Mouse (Mus musculus): ENCODE data around the gene Cpeb1.

GRCm38 (mm10) chr7:81343831-81344230, 111.4 kb downstream of the Cpeb1 start:
- TF ChIP-seq POLR2A (IDR thresholded peaks at IDR 0.05; ENCODE audit: borderline replicate concordance, extremely low read depth, low read depth, low read length): no peak
- TF ChIP-seq CTCF (IDR thresholded peaks at IDR 0.05; ENCODE audit: insufficient read depth, low read length): no peak
